ENCODE assay signal across 19 mouse cellular contexts in the genomic region with DNA sequence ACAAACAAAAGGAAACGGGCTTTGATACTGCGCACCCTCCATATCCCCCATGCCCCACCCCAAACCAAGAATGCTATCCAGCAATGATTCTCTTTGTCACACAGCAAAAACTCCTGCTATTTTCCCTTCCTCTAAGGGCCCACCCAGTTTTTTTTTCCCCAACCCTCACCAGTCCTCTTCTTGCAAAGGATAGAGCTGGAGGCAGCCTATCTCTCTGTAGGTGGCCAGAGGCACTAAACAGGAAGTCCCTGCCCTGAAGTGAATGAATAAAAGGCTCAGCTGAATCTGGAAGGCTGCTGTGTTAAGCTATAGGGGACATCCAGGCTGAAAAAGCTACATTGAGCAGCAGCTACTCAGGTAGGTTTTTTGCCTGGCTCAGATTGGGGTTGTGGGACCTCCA. TPM values are rescaled to one million over a fixed set of nuclear protein-coding genes. Genes with fewer than 3 reads are reported as not detected.
"Had no signal": no experiment of that assay in that cellular context is flagged by ENCODE, and none has a peak within 500 bp of the region (broad histone marks: within the 10 kb centered on the region; RNA-seq: fewer than 3 reads in every experiment).

A gene (plus strand): TSS at position 173 of the 400 bp plus-strand sequence.

- H3K27me3 ChIP-seq: limb, embryonic 12.5 days; liver, embryonic 13.5 days; lung, embryonic 15.5 days; midbrain, embryonic 12.5 days; neural tube, embryonic 15.5 days had no signal

- H3K27ac ChIP-seq: limb, embryonic 12.5 days; liver, embryonic 13.5 days; lung, embryonic 15.5 days; macrophage; midbrain, embryonic 12.5 days; neural tube, embryonic 15.5 days; stomach, postnatal 0 days had no signal

- H3K9me3 ChIP-seq: limb, embryonic 12.5 days; liver, embryonic 13.5 days; lung, embryonic 15.5 days; midbrain, embryonic 12.5 days; neural tube, embryonic 15.5 days had no signal

- H3K36me3 ChIP-seq: limb, embryonic 12.5 days; liver, embryonic 13.5 days; lung, embryonic 15.5 days; midbrain, embryonic 12.5 days; neural tube, embryonic 15.5 days had no signal

- DNase-seq: kidney, postnatal 25 days; liver; liver, embryonic 13.5 days; liver, postnatal 0 days; lung, postnatal 14 days; right cerebral cortex, adult 18-20 months; thymus, postnatal 14 days had no signal

- H3K4me1 ChIP-seq: limb, embryonic 12.5 days; liver, embryonic 13.5 days; midbrain, embryonic 12.5 days; neural tube, embryonic 15.5 days had no signal

- H3K9ac ChIP-seq: limb, embryonic 12.5 days; liver, embryonic 13.5 days; liver, postnatal 0 days; lung, embryonic 15.5 days; midbrain, embryonic 12.5 days; neural tube, embryonic 15.5 days had no signal

- H3K4me3 ChIP-seq: limb, embryonic 12.5 days; liver, embryonic 13.5 days; lung, embryonic 15.5 days; midbrain, embryonic 12.5 days; neural tube, embryonic 15.5 days had no signal

- ATAC-seq: liver, postnatal 0 days; midbrain, embryonic 16.5 days had no signal

RNA-seq across cellular contexts. Expression of the gene that starts here (rescaled TPM):
- total RNA-seq: layer of hippocampus, postnatal 25 days; left cerebral cortex, adult 8-10 months; left cerebral cortex, postnatal 36 days; megakaryocyte-erythroid progenitor cell, adult 5-6 weeks had no signal
- polyA plus RNA-seq: kidney, embryonic 16.5 days; limb, embryonic 12.5 days; liver, embryonic 13.5 days had no signal
